Mouse (Mus musculus): ENCODE data around the gene Nup62. TPM values are rescaled to one million over a fixed set of nuclear protein-coding genes. Genes with fewer than 3 reads are reported as not detected.

Nup62 gene
- 61.7 TPM for polyA plus RNA-seq (2017; shearing (Covaris generic))

DNA sequence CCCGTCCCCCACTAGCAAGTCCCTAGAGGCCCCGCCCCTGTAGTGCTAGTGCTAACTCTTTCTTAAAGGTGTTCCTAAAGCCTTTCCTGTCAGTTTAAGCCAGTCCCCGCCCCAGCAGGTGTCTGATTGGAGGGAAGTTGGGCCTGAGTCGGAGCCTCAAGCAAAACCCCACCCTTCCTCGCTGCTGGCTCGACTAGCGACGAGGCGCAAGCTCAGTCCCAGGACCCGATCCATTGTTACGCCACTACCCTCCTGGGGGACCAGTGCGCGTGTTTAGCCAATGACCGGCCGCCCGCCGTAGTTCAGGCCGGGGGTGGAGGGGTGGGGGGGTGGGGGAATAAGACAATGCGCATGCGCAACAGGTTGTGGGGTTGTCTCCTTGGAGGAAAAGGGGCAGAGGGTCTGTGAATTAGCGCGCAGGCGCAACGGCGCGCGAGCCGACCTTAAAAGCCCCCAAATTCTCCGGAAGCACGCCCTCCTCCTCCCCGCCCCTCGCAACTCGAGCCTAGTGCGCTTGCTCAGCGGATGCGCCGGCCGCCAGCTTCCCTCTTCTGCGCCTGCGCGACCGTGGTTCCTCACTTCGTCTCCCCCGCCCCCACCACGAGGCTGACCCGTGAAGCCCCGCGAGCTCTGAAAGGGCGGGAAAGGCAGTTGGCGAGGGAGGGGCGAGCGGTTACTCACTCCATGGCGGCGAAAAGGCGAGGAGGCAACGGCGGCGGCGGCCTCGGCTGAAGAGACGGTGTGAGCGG is at the start of gene Nup62, which contains the start of gene Il4i1:
TSS of gene Nup62 (plus strand) at position 368 of the 749 bp plus-strand sequence.
TSS of gene Il4i1 (plus strand) at position 667 of the 749 bp plus-strand sequence.

DNA sequence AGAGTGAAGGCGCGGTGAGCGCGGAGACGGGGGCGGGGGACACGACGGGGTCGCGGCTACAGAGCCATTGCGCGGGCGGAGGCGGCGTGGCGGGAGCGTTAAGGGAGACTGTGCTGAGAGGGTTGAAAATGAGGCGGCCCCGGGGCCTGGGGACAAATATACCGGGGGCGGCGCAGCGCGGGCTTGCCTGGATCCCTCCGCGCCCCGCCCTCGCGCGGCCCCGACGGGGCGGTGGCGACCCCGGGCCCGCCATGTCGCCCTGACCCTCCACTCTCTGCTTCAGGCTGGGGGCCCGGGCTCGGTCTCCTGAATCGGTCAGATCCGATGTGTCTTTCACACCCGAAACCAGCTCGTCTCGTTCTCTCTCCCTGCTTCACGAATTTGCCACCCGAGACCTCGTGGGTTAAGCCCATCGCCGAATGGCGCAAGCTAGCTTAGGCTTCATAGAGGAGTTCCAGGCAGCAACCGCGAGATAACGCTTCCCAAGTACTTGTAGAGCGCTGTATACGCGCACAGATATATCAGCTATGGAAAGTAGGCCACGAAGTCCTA is 658 bp downstream of the Nup62 start, which contains the start of gene Atf5:
TSS of gene Atf5 (minus strand) at position 189 of the 552 bp plus-strand sequence.

GRCm38 (mm10) chr7:44848561-44849415 is 32.9 kb downstream of the Nup62 start, which contains the start of the genes Akt1s1 and Tbc1d17:
Gene Akt1s1, plus strand, starts transcription at chr7:44848991.
Gene Tbc1d17, minus strand, starts transcription at chr7:44849079.

GRCm38 (mm10) chr7:44857042-44857552 is 41.2 kb downstream of the Nup62 start, which contains the start of gene Pnkp:
Gene Pnkp, plus strand, starts transcription at chr7:44857139.

DNA sequence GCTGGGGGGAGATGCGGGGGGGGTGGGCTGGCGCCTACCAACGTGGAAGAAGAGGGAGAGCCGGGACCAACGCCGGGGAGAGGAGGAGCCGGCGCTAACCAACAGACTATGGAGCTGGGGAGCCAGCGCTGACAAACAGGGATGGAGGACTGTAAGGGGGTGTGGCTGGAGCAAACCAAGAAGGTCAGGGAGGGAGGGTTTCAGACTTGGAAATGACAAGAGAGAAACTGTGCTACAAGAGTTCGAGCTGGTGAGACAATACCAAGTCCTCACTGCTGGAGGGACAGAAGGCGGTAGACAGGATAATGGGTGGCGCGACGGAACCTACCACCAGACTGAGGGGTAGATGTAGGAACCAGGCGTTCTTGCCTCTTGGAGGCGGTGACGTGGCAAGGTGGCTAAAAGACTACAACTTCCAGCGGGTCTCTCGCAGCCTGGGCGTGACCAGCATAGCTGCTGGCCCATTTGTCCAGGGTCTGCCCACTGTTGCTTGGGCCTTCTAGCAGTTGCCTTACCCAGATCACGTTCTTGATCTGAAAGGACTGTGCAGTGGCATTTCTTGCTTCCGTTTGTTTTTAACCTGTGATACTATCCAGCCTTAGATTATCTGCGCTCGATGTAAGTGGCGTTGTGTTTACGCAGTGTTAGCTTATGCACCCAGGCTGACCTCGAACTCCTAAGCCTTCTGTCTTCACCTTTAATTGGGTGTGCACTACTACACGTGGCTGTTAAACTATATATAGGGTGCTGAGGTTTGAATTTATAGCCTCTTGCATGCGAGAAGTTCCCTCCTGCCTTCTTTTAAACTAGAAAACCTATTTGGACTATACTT is 54.0 kb downstream of the Nup62 start, which contains the start of gene Ptov1:
TSS of gene Ptov1 (minus strand) at position 92 of the 832 bp plus-strand sequence.

Other genes starting within 250 kb of the Nup62 start
- 2.2 TPM for gene Napsa, start 243.7 kb upstream of the Nup62 start, polyA plus RNA-seq (2017; shearing (Covaris generic))
- not detected for gene Kcnc3, start 225.4 kb upstream of the Nup62 start, polyA plus RNA-seq (2017; shearing (Covaris generic))
- gene Myh14, start 145.2 kb upstream of the Nup62 start, polyA plus RNA-seq (2017; shearing (Covaris generic)), result not detected
- not detected for gene Izumo2, start 107.3 kb upstream of the Nup62 start, polyA plus RNA-seq (2017; shearing (Covaris generic))
- gene Vrk3, start 67.7 kb upstream of the Nup62 start, polyA plus RNA-seq (2017; shearing (Covaris generic)), result 111 TPM
- gene Zfp473, start 65.0 kb upstream of the Nup62 start, polyA plus RNA-seq (2017; shearing (Covaris generic)), result 0.57 TPM
- 2.9 TPM for gene Il4i1, start 299 bp downstream of the Nup62 start, polyA plus RNA-seq (2017; shearing (Covaris generic))
- gene Atf5, start 570 bp downstream of the Nup62 start, polyA plus RNA-seq (2017; shearing (Covaris generic)), result 0.42 TPM
- 17.3 TPM for gene Akt1s1, start 32.9 kb downstream of the Nup62 start, polyA plus RNA-seq (2017; shearing (Covaris generic))
- gene Tbc1d17, start 33.0 kb downstream of the Nup62 start, polyA plus RNA-seq (2017; shearing (Covaris generic)), result 97.4 TPM
- 93.3 TPM for gene Pnkp, start 41.1 kb downstream of the Nup62 start, polyA plus RNA-seq (2017; shearing (Covaris generic))
- 9.7 TPM for gene Ptov1, start 53.7 kb downstream of the Nup62 start, polyA plus RNA-seq (2017; shearing (Covaris generic))
- gene Med25, start 76.6 kb downstream of the Nup62 start, polyA plus RNA-seq (2017; shearing (Covaris generic)), result 40.3 TPM
- 48.2 TPM for gene Fuz, start 80.0 kb downstream of the Nup62 start, polyA plus RNA-seq (2017; shearing (Covaris generic))
- 33.7 TPM for gene Ap2a1, start 113.4 kb downstream of the Nup62 start, polyA plus RNA-seq (2017; shearing (Covaris generic))
- gene Tsks, start 127.1 kb downstream of the Nup62 start, polyA plus RNA-seq (2017; shearing (Covaris generic)), result not detected
- 0.42 TPM for gene Cpt1c, start 158.8 kb downstream of the Nup62 start, polyA plus RNA-seq (2017; shearing (Covaris generic))
- 182 TPM for gene Prmt1, start 170.5 kb downstream of the Nup62 start, polyA plus RNA-seq (2017; shearing (Covaris generic))
- 257 TPM for gene Irf3, start 181.6 kb downstream of the Nup62 start, polyA plus RNA-seq (2017; shearing (Covaris generic))
- 32.8 TPM for gene Bcl2l12, start 182.6 kb downstream of the Nup62 start, polyA plus RNA-seq (2017; shearing (Covaris generic))
- gene Scaf1, start 200.3 kb downstream of the Nup62 start, polyA plus RNA-seq (2017; shearing (Covaris generic)), result 30.0 TPM
- gene Rras, start 201.9 kb downstream of the Nup62 start, polyA plus RNA-seq (2017; shearing (Covaris generic)), result 8.7 TPM
- 4.7 TPM for gene Prr12, start 236.8 kb downstream of the Nup62 start, polyA plus RNA-seq (2017; shearing (Covaris generic))
- gene Nosip, start 246.3 kb downstream of the Nup62 start, polyA plus RNA-seq (2017; shearing (Covaris generic)), result 126 TPM
- 3.9 TPM for gene Prrg2, start 246.6 kb downstream of the Nup62 start, polyA plus RNA-seq (2017; shearing (Covaris generic))